Comparison of ENCODE assay signal across 14 mouse cellular contexts in genomic region chr13:117848757-117849156, GRCm38 (mm10).
"Had no signal": no experiment of that assay in that cellular context is flagged by ENCODE, and none has a peak within 500 bp of the region (broad histone marks: within the 10 kb centered on the region; RNA-seq: fewer than 3 reads in every experiment).

No protein-coding gene starts in this region.

- DNase-seq: kidney, adult 8-10 months; kidney, postnatal 10 days; kidney, postnatal 36 days; liver; lung, adult 18-20 months; lung, postnatal 10 days; lung, postnatal 36 days; retina, postnatal 1 day; right cerebral cortex, postnatal 25 days; thymus, adult 18-20 months; thymus, postnatal 36 days had no signal

- ATAC-seq: liver, embryonic 12.5 days; midbrain, embryonic 13.5 days; midbrain, embryonic 16.5 days had no signal
